Mouse (Mus musculus): ENCODE data around the gene C330021F23Rik. TPM values are rescaled to one million over a fixed set of nuclear protein-coding genes. Genes with fewer than 3 reads are reported as not detected.

Gene C330021F23Rik
- not detected in 2 replicates for polyA plus RNA-seq (2012; ENCODE audit: low replicate concordance)

DNA sequence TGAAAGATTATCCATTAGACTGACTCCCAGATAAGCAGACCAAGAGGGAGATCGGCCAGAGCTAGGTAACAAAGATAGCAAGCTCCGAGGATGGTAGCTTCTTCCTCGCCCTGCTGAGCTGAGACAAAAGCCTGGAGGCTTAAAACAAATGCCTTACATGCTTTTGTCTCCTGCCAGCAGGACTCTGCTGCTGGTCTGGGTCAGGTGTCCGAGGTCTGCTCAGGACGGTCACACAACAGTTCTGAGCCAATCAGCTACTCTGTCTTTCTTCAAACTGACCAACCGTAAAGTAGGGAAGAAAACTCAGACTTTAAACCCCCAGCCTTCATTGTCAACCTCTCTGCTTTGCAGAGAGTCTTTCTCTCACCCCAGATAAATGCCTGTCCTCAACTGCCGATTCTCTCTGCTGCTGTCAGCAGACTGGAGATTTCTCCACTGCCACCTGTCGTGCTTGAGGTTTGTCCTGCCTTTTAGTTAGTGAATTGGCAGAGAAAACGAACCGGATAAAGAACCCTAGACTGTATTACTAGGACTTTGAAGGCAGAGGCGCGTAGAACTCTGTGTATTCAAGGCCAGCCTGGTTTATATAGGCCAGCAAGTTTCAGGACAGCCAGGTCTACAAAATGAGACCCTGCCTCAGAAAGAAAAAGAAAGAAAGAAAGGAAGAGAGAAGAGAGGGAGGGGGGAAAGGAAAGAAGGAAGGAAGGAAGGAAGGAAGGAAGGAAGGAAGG lies at the start of gene C330021F23Rik:
Gene C330021F23Rik (plus strand): TSS at position 350 of the 731 bp plus-strand sequence.

DNA sequence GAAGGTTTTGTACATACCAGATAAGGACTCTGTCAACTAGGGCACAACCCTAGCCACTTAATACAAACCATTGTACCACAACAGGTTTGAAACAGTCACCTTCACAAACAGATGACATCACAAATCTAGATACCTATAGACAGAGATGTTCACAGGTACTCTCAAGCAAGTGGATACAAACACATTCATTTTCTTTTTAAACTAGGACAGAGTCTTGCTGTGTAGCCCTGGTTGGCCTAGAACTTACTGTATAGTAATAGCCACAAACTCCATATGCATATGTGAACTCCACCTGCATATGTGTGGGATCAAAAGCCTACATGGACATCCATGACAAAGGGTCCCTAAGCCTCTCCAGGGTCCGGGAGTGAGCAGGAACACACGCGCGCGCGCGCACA lies 19.2 kb downstream of the C330021F23Rik start, which contains the start of gene Camsap3:
Gene Camsap3 (plus strand): TSS at position 301 of the 398 bp plus-strand sequence.

DNA sequence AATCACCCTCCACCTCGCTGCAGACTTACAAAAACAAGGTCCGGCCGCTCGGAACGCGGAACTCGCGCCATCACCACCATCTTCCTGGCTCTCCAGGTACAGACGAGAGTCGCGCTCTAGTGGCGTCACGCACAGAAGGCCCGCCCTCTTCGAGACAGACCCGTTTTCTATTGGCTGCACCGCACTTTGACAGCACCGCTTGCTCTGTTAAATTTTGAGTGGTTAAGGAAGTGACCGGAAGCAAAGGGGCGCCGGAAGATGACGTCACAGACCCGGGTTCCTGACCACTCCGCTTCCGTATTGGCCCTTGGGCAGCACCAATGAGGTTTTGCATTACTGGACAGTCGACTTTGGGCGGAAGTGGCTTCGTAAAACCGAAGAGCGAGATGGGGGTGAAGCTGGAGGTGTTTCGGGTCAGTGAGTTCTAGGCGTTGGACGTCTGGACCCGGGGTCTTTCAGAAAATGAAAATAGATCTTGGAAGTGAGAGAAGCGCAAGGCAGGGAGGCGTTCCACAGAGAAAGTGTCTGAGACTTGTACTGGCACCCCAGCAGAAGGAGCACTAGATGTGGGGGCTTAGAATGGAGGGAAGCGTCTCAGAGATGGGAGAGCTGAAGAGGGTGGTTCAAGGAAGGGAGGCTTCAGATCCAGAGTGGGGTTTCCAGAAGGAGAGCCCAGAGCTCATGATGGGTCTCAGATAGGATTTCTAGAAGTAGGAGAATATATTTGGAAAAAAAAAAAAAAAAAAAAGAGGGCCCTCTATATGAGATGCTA lies 53.6 kb downstream of the C330021F23Rik start, which contains the start of the genes Xab2 and Pet100:
Gene Xab2 (minus strand): TSS at position 118 of the 772 bp plus-strand sequence.
Gene Pet100 (plus strand): TSS at position 350 of the 772 bp plus-strand sequence.

DNA sequence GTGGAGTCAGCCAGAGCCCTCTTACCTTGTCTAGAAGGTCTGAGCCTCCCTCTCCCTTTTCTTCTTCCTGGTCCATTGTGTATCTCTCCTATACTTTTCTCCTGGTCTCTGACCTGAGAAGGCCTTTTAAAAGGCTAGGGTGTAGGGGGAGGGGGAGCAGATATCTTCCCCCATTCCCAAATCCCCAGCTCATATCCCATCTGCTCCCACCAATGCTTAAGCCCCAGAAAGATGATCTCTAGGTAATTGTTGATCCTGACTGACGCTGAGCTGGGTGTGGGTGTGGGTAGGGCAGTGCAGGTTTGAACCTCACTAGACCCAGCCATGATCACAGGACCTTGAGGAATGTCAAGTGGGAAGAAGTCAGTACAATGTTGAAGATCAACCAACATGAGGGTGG lies 57.7 kb downstream of the C330021F23Rik start, which contains the start of gene Pcp2:
Gene Pcp2 (minus strand): TSS at position 101 of the 400 bp plus-strand sequence.

DNA sequence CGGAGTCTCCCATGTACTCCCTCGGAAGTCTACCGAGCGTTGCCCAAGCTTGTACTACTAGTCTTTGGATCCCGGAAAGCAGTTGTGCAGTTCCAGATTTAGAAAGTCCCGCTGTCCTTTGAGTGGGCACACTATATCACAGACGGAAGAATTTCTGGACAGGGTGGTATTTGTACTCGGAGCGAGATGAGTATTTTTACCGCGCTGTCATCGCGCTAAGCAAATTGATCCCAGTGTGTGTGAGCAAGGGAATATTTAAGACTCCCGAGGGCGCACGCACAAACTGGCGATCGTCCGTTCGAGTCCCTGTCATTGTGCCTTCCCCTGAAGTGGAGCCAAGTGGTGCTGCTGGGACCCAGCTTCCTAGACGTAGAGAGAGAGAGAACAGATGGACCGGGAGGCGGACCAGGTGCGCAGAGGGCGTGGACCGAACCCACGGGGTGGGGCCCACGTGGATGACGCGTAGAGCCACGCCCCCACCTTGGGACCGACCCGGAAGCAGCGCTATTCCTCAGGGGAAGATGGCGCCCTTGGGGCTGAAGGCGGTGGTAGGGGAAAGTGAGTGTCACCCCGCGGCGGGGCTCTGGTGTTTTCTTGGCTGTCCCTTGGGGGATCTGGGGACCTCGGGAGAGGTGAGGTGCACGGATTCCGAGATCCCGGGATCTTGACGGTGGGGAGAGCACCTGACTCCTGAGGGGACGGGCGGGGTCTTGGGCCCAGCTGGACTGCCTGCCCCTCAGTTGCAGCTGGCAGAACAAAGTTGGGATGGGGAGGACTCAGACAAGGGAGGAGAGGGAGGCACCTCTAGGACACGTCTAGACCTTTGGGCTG lies 63.1 kb downstream of the C330021F23Rik start, which contains the start of gene Stxbp2:
Gene Stxbp2 (plus strand): TSS at position 309 of the 831 bp plus-strand sequence.

Other genes starting within 250 kb of the C330021F23Rik start
- gene A430078G23Rik, start 214.6 kb upstream of the C330021F23Rik start, polyA plus RNA-seq (2012; ENCODE audit: low replicate concordance): 25.7 and 35.3 TPM in 2 replicates
- 172 and 499 TPM in 2 replicates for gene Arhgef18, start 175.0 kb upstream of the C330021F23Rik start, polyA plus RNA-seq (2012; ENCODE audit: low replicate concordance)
- 1.2 and 2.5 TPM in 2 replicates for gene Pex11g, start 100.3 kb upstream of the C330021F23Rik start, polyA plus RNA-seq (2012; ENCODE audit: low replicate concordance)
- not detected in 2 replicates for gene Tex45, start 97.1 kb upstream of the C330021F23Rik start, polyA plus RNA-seq (2012; ENCODE audit: low replicate concordance)
- gene Zfp358, start 74.9 kb upstream of the C330021F23Rik start, polyA plus RNA-seq (2012; ENCODE audit: low replicate concordance): 14.3 and 16.8 TPM in 2 replicates
- gene Mcoln1, start 67.5 kb upstream of the C330021F23Rik start, polyA plus RNA-seq (2012; ENCODE audit: low replicate concordance): 222 and 644 TPM in 2 replicates
- 29.1 and 33.3 TPM in 2 replicates for gene Pnpla6, start 52.6 kb upstream of the C330021F23Rik start, polyA plus RNA-seq (2012; ENCODE audit: low replicate concordance)
- 0.71 and 0.91 TPM in 2 replicates for gene Camsap3, start 19.3 kb downstream of the C330021F23Rik start, polyA plus RNA-seq (2012; ENCODE audit: low replicate concordance)
- gene Xab2, start 53.3 kb downstream of the C330021F23Rik start, polyA plus RNA-seq (2012; ENCODE audit: low replicate concordance): 29.0 and 45.7 TPM in 2 replicates
- 49.9 and 67.0 TPM in 2 replicates for gene Pet100, start 53.6 kb downstream of the C330021F23Rik start, polyA plus RNA-seq (2012; ENCODE audit: low replicate concordance)
- not detected in 2 replicates for gene Pcp2, start 57.6 kb downstream of the C330021F23Rik start, polyA plus RNA-seq (2012; ENCODE audit: low replicate concordance)
- 150 and 483 TPM in 2 replicates for gene Stxbp2, start 63.0 kb downstream of the C330021F23Rik start, polyA plus RNA-seq (2012; ENCODE audit: low replicate concordance)
- 0.15 and 0.60 TPM in 2 replicates for gene Retn, start 87.8 kb downstream of the C330021F23Rik start, polyA plus RNA-seq (2012; ENCODE audit: low replicate concordance)
- 0.71 and 1.0 TPM in 2 replicates for gene Mcemp1, start 97.8 kb downstream of the C330021F23Rik start, polyA plus RNA-seq (2012; ENCODE audit: low replicate concordance)
- gene Fcor, start 104.4 kb downstream of the C330021F23Rik start, polyA plus RNA-seq (2012; ENCODE audit: low replicate concordance): 0.49 TPM in 1 of 2 replicates, not detected in the other
- 27.5 and 30.0 TPM in 2 replicates for gene Trappc5, start 108.3 kb downstream of the C330021F23Rik start, polyA plus RNA-seq (2012; ENCODE audit: low replicate concordance)
- 83.0 and 276 TPM in 2 replicates for gene Fcer2a, start 126.2 kb downstream of the C330021F23Rik start, polyA plus RNA-seq (2012; ENCODE audit: low replicate concordance)
- gene Clec4g, start 152.7 kb downstream of the C330021F23Rik start, polyA plus RNA-seq (2012; ENCODE audit: low replicate concordance): 0.20 and 0.39 TPM in 2 replicates
- 6.7 and 12.2 TPM in 2 replicates for gene Cd209a, start 181.0 kb downstream of the C330021F23Rik start, polyA plus RNA-seq (2012; ENCODE audit: low replicate concordance)

Data from hematopoietic multipotent progenitor cell, adult 10-12 weeks (in vitro differentiated cells).